Mouse (Mus musculus): ENCODE results near the gene Tmc5. TPM values are rescaled to one million over a fixed set of nuclear protein-coding genes. Genes with fewer than 3 reads are reported as not detected.

The Tmc5 gene
- polyA plus RNA-seq, 1 experiment from 2014 or later: 0.30 TPM

- Histone ChIP-seq H3K27ac (replicated peaks in 1 of 2; ENCODE audit: control insufficient read depth in 1 of 2, insufficient read depth in 1 of 2, low read depth in 2 of 2, low read length in 2 of 2) (no peak overlapping the region), H3K4me2 (ENCODE audit: low read length) (no peak overlapping the region), H3K27me3 (ENCODE audit: control insufficient read depth, insufficient read depth, low read length) (peaks cover 17% of the 10 kb centered on the region; the same call in 1 of the 2 replicates), H3K4me1 (ENCODE audit: control insufficient read depth in 2 of 2, insufficient read depth in 2 of 2, low read length in 2 of 2) (no peaks in the 10 kb centered on the region), H3K4me3 (ENCODE audit: control insufficient read depth in 1 of 2, insufficient read depth in 1 of 2, low read depth in 1 of 2, low read length in 2 of 2) (no peak overlapping the region), H3K36me3 (ENCODE audit: control insufficient read depth, insufficient read depth, low read length) (no peaks in the 10 kb centered on the region), H3K9me3 (ENCODE audit: control insufficient read depth, low read length) (no peaks in the 10 kb centered on the region), H3K9ac (ENCODE audit: low read length) (no peak overlapping the region)
- no peak for ATAC-seq (ENCODE audit: insufficient number of reproducible peaks, insufficient read depth, low FRiP score, low read depth)
- WGBS: 83% methylated on average over 6 of the region's 6 CpGs
Observed at GRCm38 (mm10) chr7:118652572-118653295, 55.6 kb downstream of the Tmc5 start.

GRCm38 (mm10) chr7:118656730-118657129 lies 59.6 kb downstream of the Tmc5 start:
- H3K36me3 ChIP-seq (ENCODE audit: control insufficient read depth, insufficient read depth, low read length): no peaks in the 10 kb centered on the region
- H3K4me2 ChIP-seq (ENCODE audit: low read length): no peak overlapping the region
- no peaks in the 10 kb centered on the region for H3K4me1 ChIP-seq (ENCODE audit: control insufficient read depth in 2 of 2, insufficient read depth in 2 of 2, low read length in 2 of 2)
- H3K9ac ChIP-seq (ENCODE audit: low read length): no peak overlapping the region
- 48% methylated on average over 6 of the region's 6 CpGs for WGBS
- H3K9me3 ChIP-seq (ENCODE audit: control insufficient read depth, low read length): no peaks in the 10 kb centered on the region
- H3K4me3 ChIP-seq (ENCODE audit: control insufficient read depth in 1 of 2, insufficient read depth in 1 of 2, low read depth in 1 of 2, low read length in 2 of 2): no peak overlapping the region
- H3K27ac ChIP-seq (replicated peaks in 1 of 2; ENCODE audit: control insufficient read depth in 1 of 2, insufficient read depth in 1 of 2, low read depth in 2 of 2, low read length in 2 of 2): no peak overlapping the region
- ATAC-seq (ENCODE audit: insufficient number of reproducible peaks, insufficient read depth, low FRiP score, low read depth): no peak
- peaks cover 8% of the 10 kb centered on the region; the same call in 1 of the 2 replicates for H3K27me3 ChIP-seq (ENCODE audit: control insufficient read depth, insufficient read depth, low read length)

- H3K9me3 ChIP-seq (ENCODE audit: control insufficient read depth, low read length): peaks cover 9% of the 10 kb centered on the region
- H3K36me3 ChIP-seq (ENCODE audit: control insufficient read depth, insufficient read depth, low read length): no peaks in the 10 kb centered on the region
- no peak for ATAC-seq (ENCODE audit: insufficient number of reproducible peaks, insufficient read depth, low FRiP score, low read depth)
- H3K27ac ChIP-seq (replicated peaks in 1 of 2; ENCODE audit: control insufficient read depth in 1 of 2, insufficient read depth in 1 of 2, low read depth in 2 of 2, low read length in 2 of 2): no peak overlapping the region
- H3K4me3 ChIP-seq (ENCODE audit: control insufficient read depth in 1 of 2, insufficient read depth in 1 of 2, low read depth in 1 of 2, low read length in 2 of 2): no peak overlapping the region
- H3K4me1 ChIP-seq (ENCODE audit: control insufficient read depth in 2 of 2, insufficient read depth in 2 of 2, low read length in 2 of 2): no peaks in the 10 kb centered on the region
- H3K4me2 ChIP-seq (ENCODE audit: low read length): no peak overlapping the region
- 91% methylated on average over 2 of the region's 2 CpGs for WGBS
- peaks cover 53% of the 10 kb centered on the region for H3K27me3 ChIP-seq (ENCODE audit: control insufficient read depth, insufficient read depth, low read length)
- H3K9ac ChIP-seq (ENCODE audit: low read length): no peak overlapping the region
Observed at GRCm38 (mm10) chr7:118667773-118668172, 70.7 kb downstream of the Tmc5 start.

- ATAC-seq (ENCODE audit: insufficient number of reproducible peaks, insufficient read depth, low FRiP score, low read depth): no peak
- Histone ChIP-seq H3K4me2 (ENCODE audit: low read length) (no peak overlapping the region), H3K27ac (replicated peaks in 1 of 2; ENCODE audit: control insufficient read depth in 1 of 2, insufficient read depth in 1 of 2, low read depth in 2 of 2, low read length in 2 of 2) (no peak overlapping the region), H3K9me3 (ENCODE audit: control insufficient read depth, low read length) (no peaks in the 10 kb centered on the region), H3K4me3 (ENCODE audit: control insufficient read depth in 1 of 2, insufficient read depth in 1 of 2, low read depth in 1 of 2, low read length in 2 of 2) (no peak overlapping the region), H3K27me3 (ENCODE audit: control insufficient read depth, insufficient read depth, low read length) (peaks cover 74% of the 10 kb centered on the region), H3K36me3 (ENCODE audit: control insufficient read depth, insufficient read depth, low read length) (no peaks in the 10 kb centered on the region), H3K9ac (ENCODE audit: low read length) (no peak overlapping the region), H3K4me1 (ENCODE audit: control insufficient read depth in 2 of 2, insufficient read depth in 2 of 2, low read length in 2 of 2) (no peaks in the 10 kb centered on the region)
- WGBS: 44% methylated on average over 4 of the region's 4 CpGs
Observed at GRCm38 (mm10) chr7:118670142-118670541, 73.0 kb downstream of the Tmc5 start.

GRCm38 (mm10) chr7:118676826-118677225 lies 79.7 kb downstream of the Tmc5 start:
- Histone ChIP-seq H3K4me2 (ENCODE audit: low read length) (no peak overlapping the region), H3K4me1 (ENCODE audit: control insufficient read depth in 2 of 2, insufficient read depth in 2 of 2, low read length in 2 of 2) (peaks cover 3 to 5% of the 10 kb centered on the region in 2 experiments; a peak in 3 of 4 replicates), H3K9ac (ENCODE audit: low read length) (no peak overlapping the region), H3K9me3 (ENCODE audit: control insufficient read depth, low read length) (no peaks in the 10 kb centered on the region), H3K36me3 (ENCODE audit: control insufficient read depth, insufficient read depth, low read length) (no peaks in the 10 kb centered on the region), H3K4me3 (ENCODE audit: control insufficient read depth in 1 of 2, insufficient read depth in 1 of 2, low read depth in 1 of 2, low read length in 2 of 2) (no peak overlapping the region), H3K27ac (replicated peaks in 1 of 2; ENCODE audit: control insufficient read depth in 1 of 2, insufficient read depth in 1 of 2, low read depth in 2 of 2, low read length in 2 of 2) (no peak overlapping the region), H3K27me3 (ENCODE audit: control insufficient read depth, insufficient read depth, low read length) (peaks cover 63% of the 10 kb centered on the region)
- ATAC-seq (ENCODE audit: insufficient number of reproducible peaks, insufficient read depth, low FRiP score, low read depth): peak; percentile 73; the same call in 1 of the 2 replicates
- 22% methylated on average over 4 of the region's 4 CpGs for WGBS

- 23% methylated on average over 5 of the region's 5 CpGs for WGBS
- Histone ChIP-seq H3K36me3 (ENCODE audit: control insufficient read depth, insufficient read depth, low read length) (peaks cover 58% of the 10 kb centered on the region), H3K4me2 (ENCODE audit: low read length) (no peak overlapping the region), H3K4me1 (ENCODE audit: control insufficient read depth in 2 of 2, insufficient read depth in 2 of 2, low read length in 2 of 2) (no peaks in the 10 kb centered on the region), H3K9me3 (ENCODE audit: control insufficient read depth, low read length) (no peaks in the 10 kb centered on the region), H3K9ac (ENCODE audit: low read length) (no peak overlapping the region), H3K27ac (replicated peaks in 1 of 2; ENCODE audit: control insufficient read depth in 1 of 2, insufficient read depth in 1 of 2, low read depth in 2 of 2, low read length in 2 of 2) (no peak overlapping the region), H3K4me3 (ENCODE audit: control insufficient read depth in 1 of 2, insufficient read depth in 1 of 2, low read depth in 1 of 2, low read length in 2 of 2) (no peak overlapping the region), H3K27me3 (ENCODE audit: control insufficient read depth, insufficient read depth, low read length) (peaks cover 11% of the 10 kb centered on the region)
- ATAC-seq (ENCODE audit: insufficient number of reproducible peaks, insufficient read depth, low FRiP score, low read depth): no peak
Observed at GRCm38 (mm10) chr7:118688199-118688598, 91.1 kb downstream of the Tmc5 start.

GRCm38 (mm10) chr7:118689088-118689487 lies 92.0 kb downstream of the Tmc5 start:
- 78% methylated on average over 7 of the region's 7 CpGs for WGBS
- Histone ChIP-seq H3K4me2 (ENCODE audit: low read length) (no peak overlapping the region), H3K27ac (replicated peaks in 1 of 2; ENCODE audit: control insufficient read depth in 1 of 2, insufficient read depth in 1 of 2, low read depth in 2 of 2, low read length in 2 of 2) (no peak overlapping the region), H3K4me1 (ENCODE audit: control insufficient read depth in 2 of 2, insufficient read depth in 2 of 2, low read length in 2 of 2) (no peaks in the 10 kb centered on the region), H3K9me3 (ENCODE audit: control insufficient read depth, low read length) (no peaks in the 10 kb centered on the region), H3K4me3 (ENCODE audit: control insufficient read depth in 1 of 2, insufficient read depth in 1 of 2, low read depth in 1 of 2, low read length in 2 of 2) (no peak overlapping the region), H3K9ac (ENCODE audit: low read length) (no peak overlapping the region), H3K27me3 (ENCODE audit: control insufficient read depth, insufficient read depth, low read length) (peaks cover 9% of the 10 kb centered on the region), H3K36me3 (ENCODE audit: control insufficient read depth, insufficient read depth, low read length) (peaks cover 66% of the 10 kb centered on the region)
- no peak for ATAC-seq (ENCODE audit: insufficient number of reproducible peaks, insufficient read depth, low FRiP score, low read depth)

- 94% methylated on average over 2 of the region's 2 CpGs for WGBS
- Histone ChIP-seq H3K36me3 (ENCODE audit: control insufficient read depth, insufficient read depth, low read length) (peaks cover 86% of the 10 kb centered on the region), H3K4me1 (ENCODE audit: control insufficient read depth in 2 of 2, insufficient read depth in 2 of 2, low read length in 2 of 2) (no peaks in the 10 kb centered on the region), H3K4me3 (ENCODE audit: control insufficient read depth in 1 of 2, insufficient read depth in 1 of 2, low read depth in 1 of 2, low read length in 2 of 2) (no peak overlapping the region), H3K9ac (ENCODE audit: low read length) (no peak overlapping the region), H3K9me3 (ENCODE audit: control insufficient read depth, low read length) (no peaks in the 10 kb centered on the region), H3K4me2 (ENCODE audit: low read length) (no peak overlapping the region), H3K27ac (replicated peaks in 1 of 2; ENCODE audit: control insufficient read depth in 1 of 2, insufficient read depth in 1 of 2, low read depth in 2 of 2, low read length in 2 of 2) (no peak overlapping the region), H3K27me3 (ENCODE audit: control insufficient read depth, insufficient read depth, low read length) (no peaks in the 10 kb centered on the region)
- ATAC-seq (ENCODE audit: insufficient number of reproducible peaks, insufficient read depth, low FRiP score, low read depth): no peak
Observed at GRCm38 (mm10) chr7:118691287-118691686, 94.2 kb downstream of the Tmc5 start.
